Mouse (Mus musculus) lung, embryonic 16.5 days (tissue): ENCODE data around the gene Rsrp1. TPM values are rescaled to one million over a fixed set of nuclear protein-coding genes. Genes with fewer than 3 reads are reported as not detected.
A peak's percentile ranks its signal among the peaks of the same experiment; 100 is the strongest.

ENCODE experiments used
- ATAC-seq: fragments of 200-750 bp; cut with Nextera tagmentation; 2 replicates; pipeline ENCODE4 v1.8.0; 2017; ENCODE audit warnings: low read depth, mild to moderate bottlenecking, moderate library complexity
- H3K27ac ChIP-seq: fragments of 300-500 bp; sonication (generic); 2 replicates; pipeline ENCODE4 v1.5.1; 2014; ENCODE audit warnings: mild to moderate bottlenecking, control low read depth, low read length
- H3K27me3 ChIP-seq: fragments of 300-500 bp; sonication (generic); 2 replicates; pipeline ENCODE4 v1.6.1; 2014; ENCODE audit warnings: low read depth, low read length, mixed read lengths; ENCODE audit not compliant: control insufficient read depth, insufficient read depth
- H3K36me3 ChIP-seq: fragments of 300-500 bp; sonication (generic); 2 replicates; pipeline ENCODE4 v1.6.1; 2014; ENCODE audit warnings: low read length; ENCODE audit not compliant: control insufficient read depth, insufficient read depth
- H3K4me1 ChIP-seq: fragments of 300-500 bp; sonication (generic); replicated peaks from 2 replicates; pipeline ENCODE4 v1.6.1; 2014; ENCODE audit warnings: low read length, mixed read lengths; ENCODE audit not compliant: control insufficient read depth, insufficient read depth
- H3K4me2 ChIP-seq: fragments of 300-500 bp; sonication (generic); 2 replicates; pipeline ENCODE4 v1.6.1; 2014; ENCODE audit warnings: low read depth, low read length, control low read depth
- H3K4me3 ChIP-seq: fragments of 300-500 bp; sonication (generic); 2 replicates; pipeline ENCODE4 v1.5.1; 2014; ENCODE audit warnings: mild to moderate bottlenecking, low read length, control low read depth
- H3K9ac ChIP-seq: fragments of 300-500 bp; sonication (generic); 2 replicates; pipeline ENCODE4 v1.6.1; 2014; ENCODE audit warnings: low read length, control low read depth
- H3K9me3 ChIP-seq: fragments of 300-500 bp; sonication (generic); 2 replicates; pipeline ENCODE4 v1.6.1; 2016; ENCODE audit warnings: low read length; ENCODE audit not compliant: control insufficient read depth
- WGBS: fragments of 180-500 bp; shearing (Covaris S2); extraction: QIAGEN DNeasy Blood & Tissue Kit; methylation state at CpG from one replicate; pipeline ENCODE4 v1.1.7; 2014; 5-methylcytosine and 5-hydroxymethylcytosine counted together
- polyA plus RNA-seq: library from polyadenylated mRNA; unstranded; fragments of >200 nt; fragmentation: Nextera tagmentation; extraction: Ambion mirVana; gene quantifications from 2 replicates; pipeline ENCODE4 v1.2.1, GENCODE M21; 2015

Rsrp1 gene
- polyA plus RNA-seq, 1 experiment from 2014 or later = 454 TPM

- H3K4me3 ChIP-seq = no peak overlapping the region
- H3K4me2 ChIP-seq = no peak overlapping the region
- peak overlapping the region; percentile 32; the same call in 1 of the 2 replicates for H3K27ac ChIP-seq
- H3K27me3 ChIP-seq = peaks cover 4% of the 10 kb centered on the region; the same call in 1 of the 2 replicates
- no peaks in the 10 kb centered on the region for H3K36me3 ChIP-seq
- peak; percentile 83 for ATAC-seq
- H3K4me1 ChIP-seq = peaks cover 7% of the 10 kb centered on the region; the same call in 1 of the 2 replicates
- 12% methylated on average over 11 of the region's 11 CpGs for WGBS
- no peak overlapping the region for H3K9ac ChIP-seq
- no peaks in the 10 kb centered on the region for H3K9me3 ChIP-seq
Measured at GRCm38 (mm10) chr4:134950518-134951091, 27.2 kb downstream of the Rsrp1 start.

GRCm38 (mm10) chr4:134954461-134954860 is 31.1 kb downstream of the Rsrp1 start:
- H3K4me1 ChIP-seq = peaks cover 2% of the 10 kb centered on the region; the same call in 1 of the 2 replicates
- no peak overlapping the region for H3K4me3 ChIP-seq
- 16% methylated on average over 15 of the region's 15 CpGs for WGBS
- no peaks in the 10 kb centered on the region for H3K36me3 ChIP-seq
- H3K9me3 ChIP-seq = no peaks in the 10 kb centered on the region
- peaks cover 4% of the 10 kb centered on the region; the same call in 1 of the 2 replicates for H3K27me3 ChIP-seq
- H3K27ac ChIP-seq = no peak overlapping the region
- no peak overlapping the region; the same call in 1 of the 2 replicates for H3K9ac ChIP-seq
- H3K4me2 ChIP-seq = no peak overlapping the region
- ATAC-seq = no peak

GRCm38 (mm10) chr4:134955196-134955595 is 31.8 kb downstream of the Rsrp1 start:
- no peak overlapping the region for H3K4me3 ChIP-seq
- WGBS = 74% methylated on average over 2 of the region's 2 CpGs
- H3K27me3 ChIP-seq = peaks cover 4% of the 10 kb centered on the region; the same call in 1 of the 2 replicates
- no peaks in the 10 kb centered on the region for H3K9me3 ChIP-seq
- no peak overlapping the region for H3K27ac ChIP-seq
- no peak overlapping the region for H3K9ac ChIP-seq
- H3K4me2 ChIP-seq = no peak overlapping the region
- no peak for ATAC-seq
- peaks cover 2% of the 10 kb centered on the region; the same call in 1 of the 2 replicates for H3K4me1 ChIP-seq
- no peaks in the 10 kb centered on the region for H3K36me3 ChIP-seq

GRCm38 (mm10) chr4:134955845-134956244 is 32.5 kb downstream of the Rsrp1 start:
- H3K9ac ChIP-seq = no peak overlapping the region
- no peak overlapping the region for H3K4me2 ChIP-seq
- H3K27me3 ChIP-seq = peaks cover 4% of the 10 kb centered on the region; the same call in 1 of the 2 replicates
- H3K4me1 ChIP-seq = 0 out of 2 replicates have a peak, but pooled peaks cover 2% of the 10 kb centered on the region
- H3K27ac ChIP-seq = no peak overlapping the region
- no peaks in the 10 kb centered on the region for H3K36me3 ChIP-seq
- H3K4me3 ChIP-seq = no peak overlapping the region
- H3K9me3 ChIP-seq = no peaks in the 10 kb centered on the region
- ATAC-seq = no peak
- 78% methylated on average over 3 of the region's 3 CpGs for WGBS

GRCm38 (mm10) chr4:134956328-134956727 is 32.9 kb downstream of the Rsrp1 start:
- no peak overlapping the region for H3K4me3 ChIP-seq
- peak; percentile 45; the same call in 1 of the 2 replicates for ATAC-seq
- no peak overlapping the region for H3K4me2 ChIP-seq
- H3K36me3 ChIP-seq = no peaks in the 10 kb centered on the region
- no peak overlapping the region for H3K9ac ChIP-seq
- no peak overlapping the region for H3K27ac ChIP-seq
- 0 out of 2 replicates have a peak, but pooled peaks cover 2% of the 10 kb centered on the region for H3K4me1 ChIP-seq
- WGBS = 16% methylated on average over 3 of the region's 3 CpGs
- peaks cover 4% of the 10 kb centered on the region; the same call in 1 of the 2 replicates for H3K27me3 ChIP-seq
- H3K9me3 ChIP-seq = no peaks in the 10 kb centered on the region

- H3K27ac ChIP-seq = no peak overlapping the region
- 21% methylated on average over 19 of the region's 19 CpGs for WGBS
- peak overlapping the region; percentile 18; the same call in 1 of the 2 replicates for H3K4me3 ChIP-seq
- 0 out of 2 replicates have a peak, but pooled peaks cover 2% of the 10 kb centered on the region for H3K4me1 ChIP-seq
- no peak overlapping the region for H3K9ac ChIP-seq
- H3K9me3 ChIP-seq = no peaks in the 10 kb centered on the region; the same call in 1 of the 2 replicates
- H3K36me3 ChIP-seq = no peaks in the 10 kb centered on the region
- no peaks in the 10 kb centered on the region for H3K27me3 ChIP-seq
- peak; percentile 38; the same call in 1 of the 2 replicates for ATAC-seq
- H3K4me2 ChIP-seq = peak overlapping the region; percentile 29
Measured at GRCm38 (mm10) chr4:134963021-134963776, 39.8 kb downstream of the Rsrp1 start.

GRCm38 (mm10) chr4:134967887-134968604 is 44.7 kb downstream of the Rsrp1 start:
- no peak overlapping the region for H3K9ac ChIP-seq
- no peak overlapping the region for H3K27ac ChIP-seq
- no peak overlapping the region for H3K4me2 ChIP-seq
- ATAC-seq = no peak
- no peaks in the 10 kb centered on the region for H3K27me3 ChIP-seq
- 69% methylated on average over 20 of the region's 20 CpGs for WGBS
- no peaks in the 10 kb centered on the region for H3K36me3 ChIP-seq
- H3K4me3 ChIP-seq = no peak overlapping the region
- H3K4me1 ChIP-seq = 0 out of 2 replicates have a peak, but pooled peaks cover 2% of the 10 kb centered on the region
- no peaks in the 10 kb centered on the region; the same call in none of the 2 replicates for H3K9me3 ChIP-seq

GRCm38 (mm10) chr4:134968605-134968976 is 45.2 kb downstream of the Rsrp1 start:
- Histone ChIP-seq H3K9ac (no peak overlapping the region), H3K4me3 (no peak overlapping the region), H3K4me2 (no peak overlapping the region), H3K9me3 (no peaks in the 10 kb centered on the region; the same call in none of the 2 replicates), H3K27ac (no peak overlapping the region), H3K4me1 (no peaks in the 10 kb centered on the region), H3K27me3 (no peaks in the 10 kb centered on the region), H3K36me3 (no peaks in the 10 kb centered on the region)
- ATAC-seq = no peak
- WGBS = 74% methylated on average over 18 of the region's 18 CpGs
